Comparison of ENCODE assay signal across 1 mouse cellular context in the genomic region with DNA sequence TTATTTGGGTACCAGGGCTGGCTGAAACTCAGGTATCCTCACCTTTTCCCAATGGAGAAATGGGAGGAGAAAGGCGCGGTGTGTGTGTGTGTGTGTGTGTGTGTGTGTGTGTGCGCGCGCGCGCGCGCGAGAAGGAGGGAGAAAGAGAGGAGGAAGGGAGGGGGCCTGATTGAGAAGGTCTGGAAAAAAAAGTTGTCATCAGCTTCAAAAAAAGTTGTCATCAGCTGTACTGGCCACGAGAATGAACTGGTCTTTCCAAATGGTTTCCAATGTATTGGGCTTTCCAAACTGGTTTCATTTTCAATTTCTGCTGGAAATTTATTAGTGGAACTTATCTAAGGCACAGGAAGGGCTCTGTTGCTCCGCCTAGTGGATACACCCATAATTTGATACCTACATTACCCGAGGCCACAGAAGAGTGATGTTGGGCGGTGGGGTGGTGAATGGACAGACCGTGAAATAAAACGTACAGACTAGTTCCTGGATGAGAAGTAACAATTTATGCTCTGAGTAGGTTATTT.
TF ChIP-seq lines count a peak whose summit lies in the region.

No protein-coding gene starts in this region.

TF ChIP-seq in C2C12, 6 proteins besides CTCF, POLR2A, EP300 and RAD21 (continued from another document):
- no peak for TF ChIP-seq MYOD1 (IDR thresholded peaks at IDR 0.05; ENCODE audit: control insufficient read depth, insufficient read length, low read depth)
- TF ChIP-seq FOSL1 (IDR thresholded peaks at IDR 0.05; ENCODE audit: insufficient read depth, low read length, poor library complexity, severe bottlenecking), result no peak
- no peak for TF ChIP-seq MYOG (IDR thresholded peaks at IDR 0.05; ENCODE audit: control insufficient read depth, extremely low read depth, insufficient read length)
- TF ChIP-seq CEBPB (IDR thresholded peaks at IDR 0.05; ENCODE audit: low read depth), result no peak
- no peak for TF ChIP-seq USF1 (IDR thresholded peaks at IDR 0.05; ENCODE audit: low read depth)
TF ChIP-seq in C2C12: peak in this region for 0.
